Mouse (Mus musculus): ENCODE measurements at regions not wholly inside any gene's neighbourhood (a gene's known extent, or its start where the extent isn't known, plus 50 kb on each side); places are given as distances from the start of the nearest gene placed in this dataset.

- no peak for DNase-seq (ENCODE audit: low spot score in 2 of 2)
Measured at GRCm38 (mm10) chr1:39100492-39100891, 93.0 kb upstream of the Npas2 start.

- DNase-seq (ENCODE audit: low spot score in 2 of 2) = no peak
Measured at GRCm38 (mm10) chr1:39102126-39102905, 91.2 kb upstream of the Npas2 start.

- DNase-seq (ENCODE audit: low spot score in 2 of 2) = no peak
Measured at GRCm38 (mm10) chr1:39102989-39103910, 90.3 kb upstream of the Npas2 start.

- DNase-seq (ENCODE audit: low spot score in 2 of 2) = no peak
Measured at GRCm38 (mm10) chr1:39105546-39106371, 87.8 kb upstream of the Npas2 start.

- no peak for DNase-seq (ENCODE audit: low spot score in 2 of 2)
Measured at GRCm38 (mm10) chr1:39106372-39106643, 87.2 kb upstream of the Npas2 start.

GRCm38 (mm10) chr1:39106650-39107049, 86.9 kb upstream of the Npas2 start:
- DNase-seq (ENCODE audit: low spot score in 2 of 2) = no peak

GRCm38 (mm10) chr1:39116319-39116718, 77.2 kb upstream of the Npas2 start:
- DNase-seq (ENCODE audit: low spot score in 2 of 2) = no peak

GRCm38 (mm10) chr1:39122316-39123015, 71.1 kb upstream of the Npas2 start:
- DNase-seq (ENCODE audit: low spot score in 2 of 2) = no peak

GRCm38 (mm10) chr1:39123081-39123812, 70.3 kb upstream of the Npas2 start:
- DNase-seq (ENCODE audit: low spot score in 2 of 2) = no peak

GRCm38 (mm10) chr1:39123813-39124146, 69.8 kb upstream of the Npas2 start:
- DNase-seq (ENCODE audit: low spot score in 2 of 2) = no peak

GRCm38 (mm10) chr1:39134521-39134920, 59.0 kb upstream of the Npas2 start:
- DNase-seq (ENCODE audit: low spot score in 2 of 2) = no peak

GRCm38 (mm10) chr1:39143054-39143453, 50.5 kb upstream of the Npas2 start:
- no peak for DNase-seq (ENCODE audit: low spot score in 2 of 2)

GRCm38 (mm10) chr1:39143626-39144025, 49.9 kb upstream of the Npas2 start:
- no peak for DNase-seq (ENCODE audit: low spot score in 2 of 2)
